In genomic region chr4:149002441-149003093, GRCm38 (mm10) we compare ENCODE assay signal across 17 mouse cellular contexts.
"Had no signal": no experiment of that assay in that cellular context is flagged by ENCODE, and none has a peak within 500 bp of the region (broad histone marks: within the 10 kb centered on the region; RNA-seq: fewer than 3 reads in every experiment).

No protein-coding gene starts in this region.

- H3K27ac ChIP-seq: hindbrain, embryonic 13.5 days; layer of hippocampus, adult 2 months; limb, embryonic 12.5 days; liver, embryonic 13.5 days; lung, embryonic 15.5 days; macrophage; midbrain, embryonic 15.5 days; neural tube, embryonic 12.5 days had no signal

- H3K4me2 ChIP-seq: hindbrain, embryonic 13.5 days; limb, embryonic 12.5 days; liver, embryonic 13.5 days; lung, embryonic 15.5 days; midbrain, embryonic 11.5 days; midbrain, embryonic 15.5 days; neural tube, embryonic 12.5 days had no signal

- H3K36me3 ChIP-seq: lung, embryonic 15.5 days; midbrain, embryonic 15.5 days; neural tube, embryonic 12.5 days had no signal

- H3K9me3 ChIP-seq: hindbrain, embryonic 13.5 days; limb, embryonic 12.5 days; liver, embryonic 13.5 days; lung, embryonic 15.5 days; midbrain, embryonic 15.5 days; neural tube, embryonic 12.5 days had no signal

- ATAC-seq: midbrain, embryonic 15.5 days had no signal

- H3K4me3 ChIP-seq: hindbrain, embryonic 13.5 days; layer of hippocampus, adult 2 months; limb, embryonic 12.5 days; liver, embryonic 13.5 days; lung, embryonic 15.5 days; megakaryocyte, embryonic 14.5 days; midbrain, embryonic 15.5 days; neural tube, embryonic 12.5 days had no signal

- H3K27me3 ChIP-seq: hindbrain, embryonic 13.5 days; limb, embryonic 12.5 days; liver, embryonic 13.5 days; lung, embryonic 15.5 days; megakaryocyte, embryonic 14.5 days; midbrain, embryonic 15.5 days; neural tube, embryonic 12.5 days had no signal

- H3K9ac ChIP-seq: hindbrain, embryonic 13.5 days; limb, embryonic 12.5 days; liver, embryonic 13.5 days; lung, embryonic 15.5 days; midbrain, embryonic 15.5 days; neural tube, embryonic 12.5 days had no signal

- DNase-seq: kidney, adult 2 months; kidney, postnatal 36 days; liver, embryonic 13.5 days; retina, postnatal 1 day; right cerebral cortex, postnatal 4 days; spleen, adult 18-20 months; thymus, adult 18-20 months; thymus, postnatal 25 days had no signal

- H3K4me1 ChIP-seq: hindbrain, embryonic 13.5 days; limb, embryonic 12.5 days; lung, embryonic 15.5 days; midbrain, embryonic 15.5 days; neural tube, embryonic 12.5 days had no signal
